Mouse (Mus musculus): ENCODE measurements around the gene 1810065E05Rik. TPM values are rescaled to one million over a fixed set of nuclear protein-coding genes. Genes with fewer than 3 reads are reported as not detected.

The 1810065E05Rik gene
- total RNA-seq (2021), result not detected

DNA sequence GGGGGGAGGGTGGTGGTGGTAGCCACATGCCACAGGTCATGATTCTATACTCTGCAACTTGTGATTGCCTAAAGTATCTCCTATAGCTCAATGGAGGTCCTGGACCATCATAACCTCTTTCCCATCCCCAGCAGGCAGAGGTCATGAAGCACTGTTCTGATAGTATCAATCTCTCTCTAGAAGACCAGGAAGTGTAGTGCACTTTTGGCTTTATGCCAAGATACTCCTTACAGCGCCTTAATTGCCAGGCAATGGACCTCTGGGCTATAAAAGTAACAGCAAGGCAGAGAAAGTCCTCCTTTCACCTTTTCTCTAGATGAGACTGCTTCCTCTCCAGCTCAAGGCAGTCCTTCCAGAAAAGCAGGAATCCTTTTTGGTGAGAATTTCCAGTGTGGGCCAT lies at the start of gene 1810065E05Rik:
TSS of gene 1810065E05Rik (plus strand) at position 297 of the 400 bp plus-strand sequence.
- DNase-seq (ENCODE audit: extremely low spot score in 1 of 2, low spot score in 1 of 2), result no peak

DNA sequence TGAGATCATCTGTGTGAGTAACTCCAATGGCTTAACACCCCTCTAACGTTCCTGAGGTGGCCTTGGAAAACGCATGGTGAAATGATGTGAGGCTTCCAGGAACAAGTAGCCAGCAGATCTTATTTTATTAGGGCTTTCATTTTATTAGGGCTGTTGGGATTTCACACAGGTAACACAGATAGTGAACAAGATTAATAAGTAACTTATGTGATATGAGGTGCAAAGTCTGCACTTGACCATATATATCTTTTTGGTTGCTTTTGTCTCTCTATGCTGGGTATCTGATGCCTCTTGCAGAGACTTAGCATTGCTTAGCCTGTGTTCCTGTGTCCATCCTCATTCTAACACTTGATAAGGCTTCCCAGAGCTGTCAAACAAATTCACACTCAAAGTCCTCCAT lies 43.6 kb upstream of the 1810065E05Rik start:
- DNase-seq (ENCODE audit: extremely low spot score in 1 of 2, low spot score in 1 of 2), result no peak

DNA sequence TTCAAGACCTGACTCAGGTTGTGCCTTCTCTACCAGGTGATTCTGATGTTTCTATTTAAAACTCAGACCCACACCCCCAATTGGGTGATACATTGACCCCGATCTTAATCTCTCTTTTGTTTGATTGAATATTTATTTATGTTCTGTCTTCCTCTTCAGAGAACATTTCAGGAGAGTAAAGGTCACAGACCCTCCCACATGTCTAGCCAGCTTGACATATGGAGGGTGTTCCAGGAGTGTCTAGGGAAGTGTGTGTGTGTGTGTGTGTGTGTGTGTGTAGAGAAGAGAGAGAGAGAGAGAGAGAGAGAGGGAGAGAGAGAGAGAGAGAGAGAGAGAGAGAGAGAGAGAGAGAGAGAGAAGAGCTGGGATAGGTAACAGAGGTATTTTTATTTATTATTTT lies 43.2 kb upstream of the 1810065E05Rik start:
- DNase-seq (ENCODE audit: extremely low spot score in 1 of 2, low spot score in 1 of 2), result no peak

DNA sequence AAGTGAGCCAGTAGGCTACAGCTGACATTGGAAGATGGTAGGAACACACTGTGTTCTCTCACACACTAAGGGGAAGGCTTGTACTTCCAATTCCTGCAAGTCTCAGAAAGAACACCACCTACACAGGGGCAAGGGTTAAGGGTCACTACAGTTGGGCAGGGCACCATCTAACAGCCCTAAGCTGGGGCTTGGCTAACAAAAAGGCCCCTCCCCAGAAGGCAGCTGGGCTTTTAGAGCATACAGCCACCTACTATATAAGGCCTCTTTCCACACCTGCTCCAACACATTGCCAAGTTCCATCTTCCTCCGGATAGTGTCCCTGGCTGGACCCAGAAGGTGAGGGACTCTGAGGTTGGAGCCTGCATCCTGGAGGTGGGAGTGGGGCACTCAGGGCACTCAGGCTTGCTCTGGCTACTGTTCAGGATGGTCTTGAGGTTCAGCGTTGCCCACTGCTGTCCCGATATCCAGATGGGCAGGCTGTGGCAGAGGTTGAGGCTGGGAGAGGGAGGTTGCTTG lies 42.1 kb upstream of the 1810065E05Rik start, which contains the start of gene Lypd8:
TSS of gene Lypd8 (plus strand) at position 281 of the 516 bp plus-strand sequence.
- DNase-seq (ENCODE audit: extremely low spot score in 1 of 2, low spot score in 1 of 2), result no peak

DNA sequence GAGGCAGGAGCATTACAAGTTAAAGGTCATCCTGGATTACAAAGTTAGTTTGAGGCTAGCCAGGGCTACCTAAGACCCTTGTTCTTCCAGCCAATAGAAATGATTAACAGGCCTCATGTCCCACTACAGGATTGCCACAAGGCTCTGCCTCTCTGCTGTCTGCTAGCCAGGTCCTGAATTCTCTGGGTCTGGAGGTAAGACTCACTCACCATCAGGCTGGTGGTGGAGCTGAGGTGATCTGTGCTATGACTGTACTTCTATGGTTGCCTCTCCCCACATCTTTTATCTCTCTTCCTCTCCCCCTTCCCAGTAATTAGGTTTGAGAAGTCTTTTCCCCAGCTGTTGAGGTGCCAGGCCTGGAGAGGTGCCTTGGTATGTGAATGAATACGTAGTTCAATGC lies 41.4 kb upstream of the 1810065E05Rik start:
- no peak for DNase-seq (ENCODE audit: extremely low spot score in 1 of 2, low spot score in 1 of 2)

DNA sequence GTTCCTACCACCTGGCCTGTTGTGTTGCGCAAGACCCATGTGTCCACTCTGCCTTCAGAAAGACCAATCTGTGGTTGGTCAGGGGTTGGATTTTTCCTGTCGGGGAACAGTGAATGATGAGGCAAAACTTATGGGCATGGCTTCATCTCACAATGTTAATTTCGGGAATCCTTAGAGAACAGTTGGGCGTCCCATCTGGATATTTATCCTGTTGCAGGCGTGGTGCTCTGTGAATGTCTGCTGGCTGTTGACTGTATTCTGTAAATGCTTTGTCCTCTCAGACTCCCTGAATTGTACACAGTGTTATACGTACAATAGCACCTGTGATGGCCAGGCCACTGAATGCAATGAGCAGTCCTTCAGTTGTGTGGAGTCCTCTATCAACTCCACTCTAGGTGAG lies 38.4 kb upstream of the 1810065E05Rik start:
- DNase-seq (ENCODE audit: extremely low spot score in 1 of 2, low spot score in 1 of 2), result peak in 1 of 2 experiments; percentile 10

DNA sequence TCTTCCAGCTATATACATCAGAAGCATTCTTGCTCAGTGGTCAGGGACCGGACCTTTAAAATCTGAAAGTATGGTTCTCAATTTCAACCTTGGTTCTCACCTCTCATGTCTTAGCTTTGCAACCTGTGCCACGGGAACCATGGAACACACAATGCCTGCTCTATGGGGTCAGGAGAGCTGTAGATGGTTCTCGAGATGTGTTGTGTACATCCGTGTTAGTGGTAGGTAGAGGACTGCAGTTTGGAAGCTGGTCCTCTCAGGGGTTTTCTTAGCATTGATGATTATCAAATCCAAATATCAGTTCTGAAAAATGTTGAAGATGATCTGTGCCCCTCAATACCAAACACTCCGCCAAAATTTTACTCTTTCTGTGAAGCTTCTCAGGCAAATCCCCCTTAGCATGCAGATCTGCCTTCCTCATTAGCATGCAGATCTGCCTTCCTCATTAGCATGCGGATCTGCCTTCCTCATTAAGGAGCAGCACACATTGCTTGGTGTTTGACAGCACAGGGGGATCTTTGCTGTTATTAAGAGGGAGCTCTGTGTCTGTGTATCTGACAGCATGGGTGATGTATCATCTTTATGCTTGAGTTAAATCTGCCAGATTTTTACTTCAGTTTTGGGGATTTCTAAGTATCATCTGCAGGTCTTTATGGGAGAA lies 20.8 kb upstream of the 1810065E05Rik start:
- DNase-seq (ENCODE audit: extremely low spot score in 1 of 2, low spot score in 1 of 2), result no peak

DNA sequence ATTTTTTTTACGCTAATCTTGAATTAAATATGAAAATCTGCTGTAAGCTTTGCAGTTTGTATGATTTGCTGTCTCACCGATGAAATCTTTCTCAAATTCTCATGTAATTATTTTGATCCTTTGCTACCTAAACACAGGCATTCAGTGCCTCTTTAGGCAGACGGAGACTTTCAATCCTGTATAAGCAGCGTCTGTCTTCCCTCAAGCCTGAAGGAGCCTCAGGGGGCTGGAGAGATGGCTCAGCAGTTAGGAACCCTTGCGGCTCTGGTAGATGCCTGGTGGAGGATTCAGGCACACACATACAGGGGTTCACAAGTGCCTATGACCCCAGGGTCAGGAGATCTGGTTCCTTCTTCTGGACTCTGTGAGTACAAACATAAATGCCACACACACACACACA lies 20.3 kb upstream of the 1810065E05Rik start:
- DNase-seq (ENCODE audit: extremely low spot score in 1 of 2, low spot score in 1 of 2), result no peak

DNA sequence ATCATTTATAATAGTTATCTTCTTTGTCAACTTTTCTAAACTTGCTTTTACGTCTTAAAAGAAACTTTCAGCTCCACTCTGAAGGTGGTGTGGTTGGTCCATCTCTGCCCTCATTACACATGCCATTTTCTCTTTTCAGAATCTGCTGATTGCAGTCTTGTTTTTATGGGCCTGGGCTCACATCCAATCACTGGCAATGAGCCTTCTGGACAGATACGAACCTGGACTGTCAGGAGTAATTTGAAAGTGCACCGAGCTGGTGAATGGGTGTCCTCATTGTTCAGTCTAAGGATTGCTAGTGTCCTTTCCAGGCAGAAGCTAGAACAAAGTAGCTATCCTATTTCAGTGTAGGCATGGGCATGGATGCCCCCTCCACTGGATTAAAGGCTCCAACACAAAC lies 12.8 kb upstream of the 1810065E05Rik start:
- no peak for DNase-seq (ENCODE audit: extremely low spot score in 1 of 2, low spot score in 1 of 2)

DNA sequence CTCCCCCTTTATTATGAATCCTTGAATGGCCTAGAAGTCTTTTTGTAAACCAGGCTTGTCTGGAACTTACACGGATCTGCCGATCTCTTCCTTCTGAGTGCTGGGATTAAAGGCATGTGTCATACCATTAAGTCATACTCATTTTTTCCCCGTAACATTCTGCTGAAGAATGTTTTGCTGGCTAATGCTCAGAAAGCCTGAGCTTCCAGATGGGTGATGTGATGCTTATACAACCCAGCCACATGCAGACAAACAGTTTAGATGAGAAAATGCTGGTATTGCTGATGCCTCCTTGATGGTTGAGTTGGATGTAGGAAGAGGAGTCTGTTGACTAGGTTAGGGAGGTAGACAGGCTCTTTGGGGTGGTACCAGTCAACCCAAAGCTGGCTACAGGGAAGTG lies 2.6 kb upstream of the 1810065E05Rik start:
- DNase-seq (ENCODE audit: extremely low spot score in 1 of 2, low spot score in 1 of 2), result no peak

DNA sequence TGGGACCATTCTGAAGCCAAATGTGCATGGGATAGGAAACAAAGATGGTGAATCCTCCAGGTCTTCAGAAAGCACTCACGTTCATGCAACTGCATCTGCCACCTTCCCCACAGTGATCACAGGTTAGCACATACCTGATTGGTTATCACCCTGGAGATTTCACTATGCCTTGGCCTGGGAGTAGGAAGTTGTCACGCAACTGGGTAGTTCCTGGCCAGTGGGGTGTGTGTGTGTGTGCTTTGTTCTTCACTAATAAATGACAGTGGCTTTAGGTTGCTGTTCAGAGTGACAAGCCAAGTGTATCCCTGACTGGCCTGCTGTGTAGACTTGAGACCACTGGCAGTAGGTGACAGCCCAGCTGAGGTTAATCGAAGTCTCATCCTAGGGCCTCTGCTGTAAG lies 11.3 kb downstream of the 1810065E05Rik start, which contains the start of gene Gm12253:
TSS of gene Gm12253 (plus strand) at position 301 of the 400 bp plus-strand sequence.
- DNase-seq (ENCODE audit: extremely low spot score in 1 of 2, low spot score in 1 of 2), result no peak

DNA sequence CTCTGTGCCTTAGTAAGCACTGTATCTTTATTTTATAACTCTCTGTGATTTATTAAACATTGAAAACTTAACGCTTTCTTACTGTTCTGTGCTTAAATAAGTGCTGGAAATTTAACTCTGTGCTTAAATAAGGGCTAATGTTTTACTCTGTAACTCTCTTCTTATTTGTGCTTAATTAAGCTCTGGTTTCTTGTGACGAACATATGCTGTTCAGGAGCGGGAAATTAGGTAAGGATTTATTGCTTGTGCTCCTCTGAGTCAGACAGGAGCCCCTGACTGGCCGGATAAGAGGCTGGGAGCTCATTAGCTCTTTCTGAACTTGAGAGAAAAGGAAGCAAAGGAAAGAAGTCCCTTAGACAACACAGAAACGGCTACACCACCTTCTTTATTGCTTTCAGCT lies 17.0 kb downstream of the 1810065E05Rik start:
- DNase-seq (ENCODE audit: extremely low spot score in 1 of 2, low spot score in 1 of 2), result no peak

DNA sequence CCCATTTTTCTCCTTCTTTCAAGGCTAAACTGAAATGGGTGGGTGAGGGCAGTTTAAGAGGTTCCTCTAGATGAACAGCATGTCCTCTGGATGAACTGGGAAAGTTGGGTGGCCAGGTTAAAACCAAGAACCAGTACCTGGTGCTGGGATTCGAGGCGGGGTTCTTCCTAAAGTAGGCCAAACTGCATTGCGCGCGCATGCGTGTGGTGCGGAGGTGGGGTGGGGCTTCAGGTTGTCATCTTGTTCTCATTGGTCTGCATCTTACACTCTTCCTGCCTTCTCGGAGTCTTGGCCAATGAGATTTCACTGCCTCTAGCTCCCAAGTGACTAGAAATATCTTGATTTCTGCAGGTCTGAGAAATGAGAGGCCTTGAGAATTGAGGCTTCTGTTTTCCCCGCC lies 31.8 kb downstream of the 1810065E05Rik start, which contains the start of gene Lypd9:
TSS of gene Lypd9 (minus strand) at position 165 of the 400 bp plus-strand sequence.
- no peak for DNase-seq (ENCODE audit: extremely low spot score in 1 of 2, low spot score in 1 of 2)

DNA sequence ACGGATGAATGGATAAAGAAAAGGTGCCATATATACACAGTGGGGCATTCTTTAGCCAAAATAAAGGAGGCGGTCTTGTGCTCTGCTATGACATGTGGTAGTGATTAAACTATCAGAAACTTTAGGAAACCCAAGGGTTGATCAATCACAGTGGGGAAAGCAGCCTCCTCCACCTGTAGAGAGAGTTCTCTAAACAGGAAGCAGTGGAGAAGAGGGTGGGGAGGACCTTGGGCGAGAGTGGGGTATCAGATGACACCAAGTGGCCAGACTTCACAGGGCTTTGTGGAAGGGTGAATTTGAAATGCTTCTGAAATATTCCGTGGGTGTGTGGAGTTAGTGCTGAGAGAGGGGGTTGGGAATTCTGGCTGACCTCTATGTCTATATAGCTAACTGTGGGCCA lies 32.7 kb downstream of the 1810065E05Rik start:
- DNase-seq (ENCODE audit: extremely low spot score in 1 of 2, low spot score in 1 of 2), result no peak

DNA sequence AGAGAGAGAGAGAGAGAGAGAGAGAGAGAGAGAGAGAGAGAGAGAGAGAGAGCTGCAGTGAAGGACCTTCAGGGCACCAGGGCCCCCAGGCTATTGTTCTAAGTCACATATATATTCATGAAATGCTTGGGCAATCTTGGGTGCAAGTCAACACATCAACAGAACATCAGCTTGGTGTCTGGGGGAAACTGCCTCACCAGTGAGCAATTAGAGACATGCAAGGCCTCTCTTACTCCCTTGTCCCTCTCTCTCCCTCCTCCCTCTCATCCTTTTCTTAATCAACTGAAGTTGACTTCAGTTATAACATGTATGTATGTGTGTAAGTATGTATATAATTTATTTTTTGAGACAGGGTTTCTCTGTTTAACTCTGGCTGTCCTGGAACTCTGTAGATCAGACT lies 41.3 kb downstream of the 1810065E05Rik start, which contains the start of gene Olfr30:
TSS of gene Olfr30 (minus strand) at position 101 of the 400 bp plus-strand sequence.
- no peak for DNase-seq (ENCODE audit: extremely low spot score in 1 of 2, low spot score in 1 of 2)

Other genes starting within 250 kb of the 1810065E05Rik start
- 10 to 100 TPM; 28.3 to 34.8 TPM for gene Mrpl22, start 249.4 kb upstream of the 1810065E05Rik start, total RNA-seq (2021)
- 1 to 10 TPM; 1.2 to 1.5 TPM for gene Igtp, start 221.6 kb upstream of the 1810065E05Rik start, total RNA-seq (2021)
- 1 to 10 TPM; 1.3 to 2.1 TPM for gene Irgm2, start 221.5 kb upstream of the 1810065E05Rik start, total RNA-seq (2021)
- not detected for gene 4930438A08Rik, start 146.3 kb upstream of the 1810065E05Rik start, total RNA-seq (2021)
- 10 to 100 TPM; 19.3 to 28.6 TPM for gene Zfp692, start 114.0 kb upstream of the 1810065E05Rik start, total RNA-seq (2021)
- 10 to 100 TPM; 45.9 to 47.7 TPM for gene Zfp672, start 90.8 kb upstream of the 1810065E05Rik start, total RNA-seq (2021)
- 10 to 100 TPM; 55.1 to 55.8 TPM for gene Sh3bp5l, start 90.4 kb upstream of the 1810065E05Rik start, total RNA-seq (2021)
- under 1 TPM in 1 of 2 experiments, not detected in 1; 0.25 TPM for gene Lypd8, start 42.1 kb upstream of the 1810065E05Rik start, total RNA-seq (2021)
- not detected for gene Gm12253, start 11.4 kb downstream of the 1810065E05Rik start, total RNA-seq (2021)
- gene Lypd9, start 31.8 kb downstream of the 1810065E05Rik start, total RNA-seq (2021), result not detected
- gene Olfr30, start 41.2 kb downstream of the 1810065E05Rik start, total RNA-seq (2021), result not detected
- gene Olfr332, start 71.4 kb downstream of the 1810065E05Rik start, total RNA-seq (2021), result not detected
- not detected for gene Olfr331, start 81.5 kb downstream of the 1810065E05Rik start, total RNA-seq (2021)
- gene Olfr330, start 113.7 kb downstream of the 1810065E05Rik start, total RNA-seq (2021), result not detected
- gene Olfr329-ps, start 125.3 kb downstream of the 1810065E05Rik start, total RNA-seq (2021), result not detected
- gene Olfr328, start 134.5 kb downstream of the 1810065E05Rik start, total RNA-seq (2021), result under 1 TPM in 1 of 2 experiments, not detected in 1; 0.12 TPM
- gene Olfr224, start 149.4 kb downstream of the 1810065E05Rik start, total RNA-seq (2021), result not detected
- gene Olfr325, start 156.6 kb downstream of the 1810065E05Rik start, total RNA-seq (2021), result not detected
- not detected for gene Olfr324, start 174.0 kb downstream of the 1810065E05Rik start, total RNA-seq (2021)
- gene 2210407C18Rik, start 195.0 kb downstream of the 1810065E05Rik start, total RNA-seq (2021), result not detected
- not detected for gene Olfr323, start 209.4 kb downstream of the 1810065E05Rik start, total RNA-seq (2021)
- under 1 TPM in 1 of 2 experiments, not detected in 1; 0.15 TPM for gene Trim58, start 219.4 kb downstream of the 1810065E05Rik start, total RNA-seq (2021)
- gene Olfr322, start 237.7 kb downstream of the 1810065E05Rik start, total RNA-seq (2021), result not detected